Mouse (Mus musculus) forebrain, embryonic 15.5 days (tissue): Measurements from ENCODE around the gene Lingo3. TPM values are rescaled to one million over a fixed set of nuclear protein-coding genes. Genes with fewer than 3 reads are reported as not detected.
"Not testable (repeated sequence)": the region's sequence is repeated elsewhere in the genome, so short reads cannot be mapped to it uniquely, and the experiment has no call there.

ENCODE experiments used
- ATAC-seq: fragments of 200-750 bp; cut with Nextera tagmentation; replicated peaks from 2 replicates; pipeline ENCODE4 v1.8.0; 2017; ENCODE audit warnings: mild to moderate bottlenecking, moderate TSS enrichment, moderate library complexity
- H3K27ac ChIP-seq: fragments of 300-500 bp; sonication (generic); replicated peaks from 2 replicates; pipeline ENCODE4 v1.5.1; 2015; ENCODE audit warnings: mild to moderate bottlenecking, inconsistent platforms
- H3K27me3 ChIP-seq: fragments of 300-500 bp; sonication (generic); 2 replicates; pipeline ENCODE4 v1.6.1; 2015; ENCODE audit warnings: inconsistent platforms
- H3K36me3 ChIP-seq: fragments of 300-500 bp; sonication (generic); 2 replicates; pipeline ENCODE4 v1.6.1; 2015; ENCODE audit warnings: mild to moderate bottlenecking, inconsistent platforms
- H3K4me1 ChIP-seq: fragments of 300-500 bp; sonication (generic); 2 replicates; pipeline ENCODE4 v1.6.1; 2015; ENCODE audit warnings: inconsistent platforms
- H3K4me2 ChIP-seq: fragments of 300-500 bp; sonication (generic); replicated peaks from 2 replicates; pipeline ENCODE4 v1.6.1; 2015; ENCODE audit warnings: mild to moderate bottlenecking, inconsistent platforms
- H3K4me3 ChIP-seq: fragments of 300-500 bp; sonication (generic); 2 replicates; pipeline ENCODE4 v1.5.1; 2015; ENCODE audit warnings: mild to moderate bottlenecking, inconsistent platforms
- H3K9ac ChIP-seq: fragments of 300-500 bp; sonication (generic); replicated peaks from 2 replicates; pipeline ENCODE4 v1.6.1; 2015; ENCODE audit warnings: mild to moderate bottlenecking, inconsistent platforms
- H3K9me3 ChIP-seq: fragments of 300-500 bp; sonication (generic); 2 replicates; pipeline ENCODE4 v1.6.1; 2016; ENCODE audit warnings: inconsistent platforms
- WGBS: fragments of 180-500 bp; shearing (Covaris S2); methylation state at CpG from one replicate; pipeline ENCODE4 v1.1.7; 2015; ENCODE audit warnings: mixed read lengths; 5-methylcytosine and 5-hydroxymethylcytosine counted together
- polyA plus RNA-seq: library from polyadenylated mRNA; unstranded; fragments of >200 nt; fragmentation: Nextera tagmentation; extraction: Ambion mirVana; gene quantifications from 2 replicates; pipeline ENCODE4 v1.2.1, GENCODE M21; 2015

The Lingo3 gene
- polyA plus RNA-seq, 1 experiment from 2014 or later = 5.5 TPM

- H3K4me2 ChIP-seq = no peak overlapping the region
- no peaks in the 10 kb centered on the region for H3K36me3 ChIP-seq
- H3K27me3 ChIP-seq = peaks cover 26% of the 10 kb centered on the region
- no peak overlapping the region for H3K4me3 ChIP-seq
- no peak overlapping the region for H3K27ac ChIP-seq
- peaks cover 16% of the 10 kb centered on the region for H3K4me1 ChIP-seq
- no peak overlapping the region for H3K9ac ChIP-seq
- no peak for ATAC-seq
- H3K9me3 ChIP-seq = no peaks in the 10 kb centered on the region
- WGBS = 80% methylated on average over 15 of the region's 15 CpGs
These were observed 1.5 kb downstream of the Lingo3 start for GRCm38 (mm10) chr10:80842334-80842733.

GRCm38 (mm10) chr10:80841685-80842084 is 2.2 kb downstream of the Lingo3 start:
- H3K9ac ChIP-seq = no peak overlapping the region

GRCm38 (mm10) chr10:80839848-80840247 is 4.0 kb downstream of the Lingo3 start:
- ATAC-seq = no peak
- peaks cover 30% of the 10 kb centered on the region for H3K27me3 ChIP-seq
- no peaks in the 10 kb centered on the region for H3K36me3 ChIP-seq
- no peaks in the 10 kb centered on the region for H3K9me3 ChIP-seq
- H3K4me1 ChIP-seq = peaks cover 16% of the 10 kb centered on the region
- WGBS = 55% methylated on average over 6 of the region's 6 CpGs
- H3K4me3 ChIP-seq = no peak overlapping the region
- no peak overlapping the region for H3K9ac ChIP-seq
- H3K27ac ChIP-seq = no peak overlapping the region
- no peak overlapping the region for H3K4me2 ChIP-seq

More at GRCm38 (mm10) chr10:80841685-80842084, 2.2 kb downstream of the Lingo3 start:
- WGBS = 63% methylated on average over 2 of the region's 2 CpGs
- Histone ChIP-seq H3K4me2 (no peak overlapping the region), H3K4me3 (no peak overlapping the region), H3K4me1 (peaks cover 16% of the 10 kb centered on the region), H3K27me3 (peaks cover 26% of the 10 kb centered on the region), H3K27ac (no peak overlapping the region), H3K36me3 (no peaks in the 10 kb centered on the region), H3K9me3 (no peaks in the 10 kb centered on the region)
- ATAC-seq = no peak

- peaks cover 5% of the 10 kb centered on the region; the same call in 1 of the 2 replicates for H3K4me1 ChIP-seq
- no peak overlapping the region for H3K9ac ChIP-seq
- H3K27me3 ChIP-seq = peaks cover 30% of the 10 kb centered on the region
- H3K4me2 ChIP-seq = no peak overlapping the region
- no peak overlapping the region for H3K4me3 ChIP-seq
- no peaks in the 10 kb centered on the region for H3K9me3 ChIP-seq
- no peak for ATAC-seq
- 75% methylated on average over 2 of the region's 2 CpGs for WGBS
- 0 out of 2 replicates have a peak, but pooled peaks cover 4% of the 10 kb centered on the region for H3K36me3 ChIP-seq
- no peak overlapping the region for H3K27ac ChIP-seq
These were observed 5.4 kb downstream of the Lingo3 start for GRCm38 (mm10) chr10:80838346-80838912.

- WGBS = 10% methylated on average over 2 of the region's 2 CpGs
- Histone ChIP-seq H3K4me2 (no peak overlapping the region), H3K9me3 (no peaks in the 10 kb centered on the region), H3K27ac (no peak overlapping the region), H3K4me1 (no peaks in the 10 kb centered on the region), H3K27me3 (peaks cover 24% of the 10 kb centered on the region), H3K36me3 (0 out of 2 replicates have a peak, but pooled peaks cover 4% of the 10 kb centered on the region), H3K4me3 (no peak overlapping the region), H3K9ac (no peak overlapping the region)
- no peak for ATAC-seq
These were observed 6.0 kb downstream of the Lingo3 start for GRCm38 (mm10) chr10:80837827-80838226.

GRCm38 (mm10) chr10:80836949-80837379 is 6.9 kb downstream of the Lingo3 start:
- H3K27ac ChIP-seq = no peak overlapping the region
- H3K36me3 ChIP-seq = 0 out of 2 replicates have a peak, but pooled peaks cover 4% of the 10 kb centered on the region
- H3K9me3 ChIP-seq = no peaks in the 10 kb centered on the region
- ATAC-seq = no peak
- 42% methylated on average over 7 of the region's 7 CpGs for WGBS
- H3K4me2 ChIP-seq = no peak overlapping the region
- no peaks in the 10 kb centered on the region for H3K4me1 ChIP-seq
- peaks cover 18% of the 10 kb centered on the region for H3K27me3 ChIP-seq
- H3K4me3 ChIP-seq = no peak overlapping the region
- H3K9ac ChIP-seq = no peak overlapping the region

- Histone ChIP-seq H3K4me3 (no peak overlapping the region), H3K27ac (no peak overlapping the region), H3K27me3 (peaks cover 18% of the 10 kb centered on the region), H3K9me3 (no peaks in the 10 kb centered on the region), H3K36me3 (0 out of 2 replicates have a peak, but pooled peaks cover 4% of the 10 kb centered on the region), H3K4me2 (no peak overlapping the region), H3K4me1 (no peaks in the 10 kb centered on the region), H3K9ac (no peak overlapping the region)
- no peak for ATAC-seq
- 62% methylated on average over 30 of the region's 30 CpGs for WGBS
These were observed 8.2 kb downstream of the Lingo3 start for GRCm38 (mm10) chr10:80835617-80836016.

- WGBS = 51% methylated on average over 7 of the region's 7 CpGs
- Histone ChIP-seq H3K4me2 (no peak overlapping the region), H3K4me3 (no peak overlapping the region), H3K9ac (no peak overlapping the region), H3K36me3 (peaks cover 22% of the 10 kb centered on the region), H3K27ac (no peak overlapping the region), H3K9me3 (no peaks in the 10 kb centered on the region), H3K4me1 (peaks cover 14% of the 10 kb centered on the region), H3K27me3 (peaks cover 18% of the 10 kb centered on the region)
- no peak for ATAC-seq
These were observed 11.0 kb downstream of the Lingo3 start for GRCm38 (mm10) chr10:80832818-80833217.

- Histone ChIP-seq H3K4me1 (peaks cover 19% of the 10 kb centered on the region), H3K27me3 (peaks cover 18% of the 10 kb centered on the region), H3K9ac (no peak overlapping the region), H3K9me3 (no peaks in the 10 kb centered on the region), H3K4me3 (no peak overlapping the region), H3K27ac (no peak overlapping the region), H3K4me2 (no peak overlapping the region), H3K36me3 (peaks cover 22% of the 10 kb centered on the region)
- WGBS = 4% methylated on average over 9 of the region's 9 CpGs
- no peak for ATAC-seq
These were observed 12.7 kb downstream of the Lingo3 start for GRCm38 (mm10) chr10:80831136-80831535.

- H3K9ac ChIP-seq = no peak overlapping the region
- H3K4me1 ChIP-seq = peaks cover 19% of the 10 kb centered on the region
- WGBS = 74% methylated on average over 1 of the region's 1 CpGs
- H3K27me3 ChIP-seq = peaks cover 10% of the 10 kb centered on the region
- no peak for ATAC-seq
- peaks cover 22% of the 10 kb centered on the region for H3K36me3 ChIP-seq
- no peak overlapping the region for H3K27ac ChIP-seq
- no peaks in the 10 kb centered on the region for H3K9me3 ChIP-seq
- peak overlapping the region; percentile 2; the same call in 1 of the 2 replicates for H3K4me3 ChIP-seq
- no peak overlapping the region for H3K4me2 ChIP-seq
These were observed 14.2 kb downstream of the Lingo3 start for GRCm38 (mm10) chr10:80829359-80830278.

GRCm38 (mm10) chr10:80828587-80828986 is 15.3 kb downstream of the Lingo3 start:
- not testable (repeated sequence) for H3K27ac ChIP-seq, H3K9ac ChIP-seq, H3K9me3 ChIP-seq, H3K27me3 ChIP-seq, ATAC-seq
- 85% methylated on average over 9 of the region's 9 CpGs for WGBS
- H3K36me3 ChIP-seq = peaks cover 18% of the 10 kb centered on the region
- peak overlapping the region; percentile 98 for H3K4me2 ChIP-seq
- H3K4me3 ChIP-seq = peak overlapping the region; percentile 93
- peaks cover 19% of the 10 kb centered on the region for H3K4me1 ChIP-seq

- Histone ChIP-seq H3K36me3 (peaks cover 18% of the 10 kb centered on the region), H3K9ac (peak overlapping the region; percentile 86), H3K9me3 (no peaks in the 10 kb centered on the region), H3K4me1 (peaks cover 19% of the 10 kb centered on the region), H3K4me3 (peak overlapping the region; percentile 93), H3K4me2 (peak overlapping the region; percentile 98), H3K27me3 (no peaks in the 10 kb centered on the region), H3K27ac (no peak overlapping the region)
- WGBS = 79% methylated on average over 10 of the region's 10 CpGs
- ATAC-seq = no peak
These were observed 15.9 kb downstream of the Lingo3 start for GRCm38 (mm10) chr10:80827870-80828420.
